Mouse (Mus musculus): ENCODE results near the gene Dennd1a.

Gene Dennd1a

GRCm38 (mm10) chr2:37776611-37777411 lies 510.4 kb downstream of the Dennd1a start:
- TF ChIP-seq GATA4 (IDR thresholded peaks at IDR 0.05; ENCODE audit: insufficient replicate concordance, low read length), result no peak

DNA sequence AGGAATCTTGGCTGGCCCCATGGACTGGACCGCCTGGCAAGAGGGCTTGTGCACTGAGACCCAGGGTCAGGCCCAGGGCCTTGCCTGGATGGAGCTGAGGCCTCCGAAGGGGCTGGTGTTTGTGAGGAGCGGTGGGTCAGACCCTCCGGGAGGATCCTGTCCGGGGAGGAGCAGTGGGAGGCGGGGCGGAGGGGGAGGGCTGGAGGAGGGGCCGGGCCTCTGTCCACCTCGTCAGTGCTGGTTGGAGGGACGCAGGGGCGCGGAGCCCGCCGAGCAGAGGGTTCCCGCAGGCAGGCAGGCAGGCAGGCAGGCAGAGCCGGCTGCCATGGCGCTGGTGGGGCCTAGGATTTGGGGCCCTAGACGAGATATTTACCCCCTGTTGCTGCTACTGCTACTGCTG lies 511.2 kb downstream of the Dennd1a start, which contains the start of gene Crb2:
Crb2 (plus strand) TSS at position 234 of the 400 bp plus-strand sequence.
- no peak for TF ChIP-seq GATA4 (IDR thresholded peaks at IDR 0.05; ENCODE audit: insufficient replicate concordance, low read length)

DNA sequence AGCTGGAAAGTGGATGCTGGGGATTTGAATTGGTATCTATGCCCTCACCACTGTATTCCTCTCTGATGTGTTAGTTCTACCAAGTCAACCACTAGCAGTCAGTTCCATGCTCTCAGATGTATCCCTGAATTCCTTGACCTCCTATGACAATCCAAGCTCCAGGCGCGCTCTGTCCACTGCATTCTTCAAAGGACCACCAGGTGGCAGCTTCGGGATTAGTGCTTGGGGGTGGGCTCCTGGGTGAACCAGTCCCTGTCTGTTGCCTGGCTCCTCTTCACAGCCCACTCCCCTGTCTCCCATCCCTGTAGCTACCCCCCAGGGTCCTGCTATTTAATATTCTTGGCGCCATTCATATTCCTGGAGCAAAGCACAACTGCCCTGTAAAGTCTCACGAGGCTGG lies 512.6 kb downstream of the Dennd1a start:
- TF ChIP-seq GATA4 (IDR thresholded peaks at IDR 0.05; ENCODE audit: insufficient replicate concordance, low read length), result no peak

DNA sequence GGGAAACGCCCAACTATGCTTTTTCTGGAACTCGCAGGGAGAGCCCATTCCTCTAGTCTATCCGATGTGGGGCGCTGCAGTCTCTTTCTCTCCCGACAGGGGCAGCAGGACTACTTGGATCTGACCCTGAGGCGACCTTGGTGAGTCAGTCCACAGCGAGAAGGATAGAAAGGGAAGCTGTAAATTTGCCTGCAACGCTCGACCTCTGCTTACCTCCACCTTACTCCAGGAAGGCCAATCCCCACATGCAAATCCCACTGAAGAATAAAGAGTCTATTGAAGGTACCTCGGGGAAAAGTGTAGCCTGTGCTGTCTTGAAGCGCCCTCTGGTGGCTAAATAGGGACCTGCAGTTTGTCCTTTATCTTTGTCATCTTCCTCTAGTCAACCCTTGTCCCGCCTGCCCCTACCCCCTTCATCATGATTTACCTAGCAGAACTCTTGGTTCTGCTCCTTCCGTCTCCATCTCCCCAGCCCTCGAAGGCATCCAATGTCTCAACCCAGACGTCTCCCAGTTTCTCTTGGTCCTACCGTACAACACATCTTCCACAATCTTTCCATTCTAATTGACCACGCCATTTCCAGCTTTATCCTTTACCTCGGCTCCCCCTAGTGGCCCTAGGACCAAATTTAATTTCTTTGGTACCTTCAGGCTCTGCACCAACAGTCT lies 515.4 kb downstream of the Dennd1a start:
- peak; percentile 87 for TF ChIP-seq GATA4 (IDR thresholded peaks at IDR 0.05; ENCODE audit: insufficient replicate concordance, low read length)

GRCm38 (mm10) chr2:37769793-37770192 lies 517.4 kb downstream of the Dennd1a start:
- no peak for TF ChIP-seq GATA4 (IDR thresholded peaks at IDR 0.05; ENCODE audit: insufficient replicate concordance, low read length)

DNA sequence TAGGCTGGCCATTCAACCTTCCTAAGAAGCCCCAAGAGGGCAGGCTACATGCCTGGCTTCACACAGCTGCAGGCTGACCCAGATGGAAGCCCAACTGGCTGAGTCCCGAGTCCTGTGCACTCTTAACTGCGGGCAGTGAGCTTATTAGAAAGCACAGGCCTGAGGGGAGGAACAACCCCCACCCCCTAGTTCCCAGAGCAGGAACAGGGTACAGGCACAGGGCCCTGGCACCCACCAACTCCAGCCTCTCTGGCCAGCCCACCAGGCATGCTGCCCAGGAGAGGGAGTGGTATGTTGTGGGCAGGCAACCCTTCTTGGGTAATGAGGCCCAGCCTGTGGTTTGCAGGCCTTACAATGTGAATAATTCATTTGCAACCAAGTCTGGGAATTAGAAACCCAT lies 518.3 kb downstream of the Dennd1a start:
- no peak for TF ChIP-seq GATA4 (IDR thresholded peaks at IDR 0.05; ENCODE audit: insufficient replicate concordance, low read length)

DNA sequence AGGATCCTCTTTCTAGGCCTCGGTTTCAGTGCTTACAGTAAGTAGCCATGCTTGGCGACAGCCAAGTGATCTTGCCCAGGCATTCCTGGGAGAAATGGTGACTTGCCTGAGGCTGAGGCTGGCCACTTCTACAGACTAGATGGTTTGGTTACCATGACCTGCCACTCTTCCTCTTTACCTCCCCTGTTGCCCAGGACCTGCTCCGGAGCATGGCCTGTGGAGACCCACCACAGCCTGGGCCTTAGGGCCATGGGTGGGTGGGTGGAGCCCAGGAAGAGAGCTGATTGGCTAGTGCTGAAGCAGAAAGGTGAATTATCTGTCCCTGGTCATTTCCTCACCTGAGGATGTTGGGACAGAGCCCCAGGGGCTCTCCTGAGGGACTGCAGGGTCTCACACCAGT lies 519.5 kb downstream of the Dennd1a start:
- no peak for TF ChIP-seq GATA4 (IDR thresholded peaks at IDR 0.05; ENCODE audit: insufficient replicate concordance, low read length)

DNA sequence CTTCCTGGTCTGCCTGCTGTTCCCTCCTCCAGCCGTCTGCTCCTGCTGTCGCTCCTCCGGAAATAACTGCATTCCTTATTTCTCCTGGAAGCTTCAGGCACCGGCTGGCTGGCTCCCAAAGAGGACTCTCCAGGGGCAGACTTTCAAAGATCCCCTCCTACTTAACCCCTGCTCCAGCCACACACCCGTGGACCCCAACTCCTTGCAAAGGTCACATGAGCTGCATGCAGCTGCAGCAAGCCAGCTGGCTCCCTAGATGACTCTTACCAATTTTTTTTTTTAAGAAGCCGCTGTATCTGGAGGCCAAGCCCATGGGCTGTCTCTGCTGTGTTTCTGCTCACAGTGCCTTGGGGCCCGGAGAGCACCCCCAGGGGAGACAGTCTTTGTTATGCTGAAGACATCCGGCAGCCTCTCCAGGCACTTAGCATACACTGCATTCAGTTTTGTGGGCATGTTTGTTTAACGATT lies 520.1 kb downstream of the Dennd1a start:
- no peak for TF ChIP-seq GATA4 (IDR thresholded peaks at IDR 0.05; ENCODE audit: insufficient replicate concordance, low read length)

GRCm38 (mm10) chr2:37766027-37766761 lies 521.0 kb downstream of the Dennd1a start:
- TF ChIP-seq GATA4 (IDR thresholded peaks at IDR 0.05; ENCODE audit: insufficient replicate concordance, low read length), result no peak

DNA sequence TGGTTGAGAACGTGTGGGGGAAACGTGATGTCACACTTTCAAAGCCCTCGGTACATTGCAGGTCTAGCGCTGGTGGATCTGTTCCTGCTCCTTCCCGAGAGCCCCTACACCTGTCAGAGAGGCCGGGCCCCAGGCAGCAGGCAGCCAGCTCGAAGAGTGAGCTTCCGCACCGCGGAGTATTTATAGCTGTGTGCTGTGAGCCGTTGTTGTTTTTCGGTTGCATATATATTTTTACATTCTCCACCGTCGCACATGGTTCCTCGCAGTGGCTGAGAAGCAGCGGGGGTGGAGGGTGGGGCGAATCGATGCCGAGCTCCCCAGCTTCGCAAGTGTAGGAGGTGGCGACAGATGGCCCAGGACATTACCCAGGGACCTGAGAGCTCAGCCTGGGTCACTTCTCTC lies 522.1 kb downstream of the Dennd1a start:
- no peak for TF ChIP-seq GATA4 (IDR thresholded peaks at IDR 0.05; ENCODE audit: insufficient replicate concordance, low read length)

DNA sequence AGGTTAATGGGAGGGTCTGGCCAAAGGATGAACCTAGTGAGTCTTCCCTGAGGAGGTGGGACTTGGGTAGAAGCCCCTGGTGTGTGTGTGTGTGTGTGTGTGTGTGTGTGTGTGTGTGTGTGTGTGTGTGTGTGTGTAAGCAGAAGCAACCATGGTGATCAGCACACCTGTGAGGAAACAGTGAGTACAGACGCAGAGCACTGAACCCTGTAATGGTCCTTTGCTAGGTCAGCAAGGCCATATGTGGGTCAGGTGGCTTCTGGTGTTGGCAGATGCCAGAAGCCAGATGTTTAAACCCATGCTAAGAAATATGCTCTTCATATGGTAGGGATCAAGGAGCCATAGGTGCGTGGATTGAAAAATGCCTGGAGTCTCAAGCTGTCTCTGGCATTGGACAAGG lies 522.7 kb downstream of the Dennd1a start:
- no peak for TF ChIP-seq GATA4 (IDR thresholded peaks at IDR 0.05; ENCODE audit: insufficient replicate concordance, low read length)

DNA sequence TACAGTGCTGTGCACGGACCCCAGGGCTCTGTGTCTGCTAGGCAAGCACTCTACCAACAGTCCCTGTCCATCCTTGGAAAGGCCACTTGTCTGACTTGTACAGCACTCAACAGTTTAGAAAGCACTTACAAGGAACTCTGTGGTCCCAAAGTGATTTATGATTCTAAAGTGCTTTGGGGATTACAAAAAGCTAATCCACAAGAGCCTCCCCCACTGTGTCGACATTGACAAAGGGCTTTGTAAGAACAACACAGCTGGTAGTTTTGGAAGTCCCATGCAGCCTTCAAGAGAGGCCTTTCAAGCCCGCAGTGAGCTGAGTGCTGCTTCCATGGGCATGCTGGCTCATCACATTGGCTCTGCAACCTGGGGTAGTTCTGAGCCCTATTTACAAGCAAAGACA lies 523.6 kb downstream of the Dennd1a start:
- no peak for TF ChIP-seq GATA4 (IDR thresholded peaks at IDR 0.05; ENCODE audit: insufficient replicate concordance, low read length)

GRCm38 (mm10) chr2:37760633-37761032 lies 526.6 kb downstream of the Dennd1a start:
- TF ChIP-seq GATA4 (IDR thresholded peaks at IDR 0.05; ENCODE audit: insufficient replicate concordance, low read length), result no peak

- TF ChIP-seq GATA4 (IDR thresholded peaks at IDR 0.05; ENCODE audit: insufficient replicate concordance, low read length), result no peak
These were observed 528.7 kb downstream of the Dennd1a start for GRCm38 (mm10) chr2:37758343-37759015.

DNA sequence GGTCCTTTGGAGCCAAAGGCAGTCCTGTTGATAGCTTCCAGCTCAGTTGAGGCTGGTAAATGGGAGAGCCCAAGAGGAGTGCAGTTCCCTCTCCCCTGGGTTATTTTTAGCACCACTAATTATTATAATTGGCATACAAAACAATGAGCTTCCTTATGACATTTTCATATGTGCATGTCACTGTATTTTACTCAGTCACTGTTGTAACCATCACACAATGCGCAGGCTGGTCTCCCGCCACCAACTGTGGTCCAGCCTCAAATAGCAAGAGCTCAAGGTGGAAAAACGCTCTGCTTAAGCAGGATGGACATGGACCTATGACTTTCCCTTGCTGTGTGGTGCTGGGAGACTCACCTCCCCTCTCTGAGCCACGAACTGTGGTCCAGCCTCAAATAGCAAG lies 529.4 kb downstream of the Dennd1a start:
- TF ChIP-seq GATA4 (IDR thresholded peaks at IDR 0.05; ENCODE audit: insufficient replicate concordance, low read length), result no peak
